Mouse (Mus musculus): Measurements from ENCODE around the gene Auh. TPM values are rescaled to one million over a fixed set of nuclear protein-coding genes. Genes with fewer than 3 reads are reported as not detected.

The Auh gene
- 14.3 and 18.9 TPM in 2 replicates for polyA plus RNA-seq (2012; ENCODE audit: low replicate concordance)

DNA sequence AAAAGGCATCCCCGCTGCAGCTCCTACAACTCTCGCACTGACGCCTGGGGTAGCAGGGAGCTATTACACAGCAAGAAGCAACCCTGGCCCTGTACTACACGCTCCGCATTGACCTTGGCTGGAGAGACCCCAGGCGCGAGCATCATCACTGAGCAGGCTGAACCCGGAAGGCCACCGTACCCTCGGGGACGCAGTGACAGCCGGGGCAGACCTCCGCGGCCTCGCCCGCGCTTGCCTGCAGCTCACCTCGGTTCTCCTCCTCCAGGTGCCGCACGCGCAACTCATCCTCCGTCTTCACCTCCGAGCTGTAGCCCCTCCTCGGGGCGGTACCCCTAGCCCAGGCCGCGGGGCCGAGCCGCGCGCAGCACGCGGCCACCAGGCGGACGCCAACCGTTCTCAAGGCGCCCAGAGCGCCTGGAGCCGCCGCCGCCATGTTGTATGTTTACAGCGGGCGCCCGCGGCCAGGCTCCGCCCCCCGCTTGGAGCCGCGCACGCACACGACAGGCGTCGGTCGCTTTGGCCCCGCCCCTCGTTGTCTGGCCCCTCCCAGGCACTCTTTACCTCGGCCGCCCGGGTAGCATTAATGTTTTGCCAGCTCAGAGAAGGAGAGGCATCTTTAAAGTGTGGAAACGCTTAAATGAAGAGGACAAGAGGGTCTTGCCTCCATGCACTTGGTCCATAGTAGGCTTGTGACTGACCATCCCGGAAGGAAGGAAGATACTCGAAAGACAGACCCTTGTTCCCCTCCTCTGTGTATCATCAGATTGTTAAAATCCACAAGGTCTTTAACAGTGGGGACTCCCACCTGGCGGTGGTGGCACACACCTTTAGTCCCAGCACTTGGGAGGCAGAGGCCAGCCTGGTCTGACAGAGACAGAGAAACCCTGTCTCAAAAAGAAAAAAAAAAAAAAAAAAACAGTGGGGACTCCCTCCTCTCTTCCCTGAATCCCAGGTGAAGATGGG lies at the start of gene Auh:
TSS of gene Auh (minus strand) at position 473 of the 963 bp plus-strand sequence.

Other genes starting within 250 kb of the Auh start
- gene Nfil3, start 51.4 kb upstream of the Auh start, polyA plus RNA-seq (2012; ENCODE audit: low replicate concordance): 6.8 and 40.8 TPM in 2 replicates

All from hematopoietic multipotent progenitor cell, adult 10-12 weeks (in vitro differentiated cells).